ENCODE assay signal across 9 mouse cellular contexts in the genomic region with DNA sequence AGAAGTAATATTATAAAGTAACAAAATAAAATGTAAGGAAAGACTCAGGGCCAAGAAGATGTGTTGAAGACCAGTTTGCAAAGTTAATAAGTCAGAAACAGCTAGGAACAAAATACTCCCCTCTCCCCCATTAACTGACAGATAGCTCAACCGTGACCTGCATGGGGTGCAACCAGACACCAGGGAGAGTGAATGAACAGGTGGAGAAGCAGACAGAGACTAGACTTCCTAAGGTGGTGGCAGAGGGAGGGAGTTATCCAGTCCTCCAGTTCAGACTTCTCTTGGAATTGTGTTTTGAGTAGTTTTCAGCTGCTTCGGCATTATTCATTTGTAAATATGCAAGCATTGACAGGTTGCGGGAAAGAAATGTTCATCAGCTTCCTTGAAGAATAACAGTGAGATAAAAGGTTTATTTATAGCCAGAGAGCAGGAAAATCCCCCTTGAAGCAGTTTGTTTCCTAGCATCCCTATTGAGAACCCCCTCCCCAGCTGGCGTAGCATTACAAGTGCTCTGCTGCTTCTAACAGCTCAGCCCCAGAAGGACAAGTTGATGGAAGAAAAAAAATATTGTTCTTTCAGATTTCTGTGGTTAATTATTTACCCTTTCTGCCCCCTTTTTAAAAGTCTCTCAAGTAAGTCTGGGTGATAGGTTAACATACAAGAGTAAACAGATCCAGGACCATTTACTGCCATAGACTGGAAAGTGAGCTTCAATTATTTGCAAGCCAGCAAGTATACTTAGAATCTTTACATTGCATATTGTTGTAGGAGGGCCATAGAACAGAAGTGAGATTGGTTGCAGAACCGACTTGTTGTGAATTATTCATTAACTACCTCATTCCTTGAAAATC. TPM values are rescaled to one million over a fixed set of nuclear protein-coding genes. Genes with fewer than 3 reads are reported as not detected.
A peak's percentile ranks its signal among the peaks of the same experiment; 100 is the strongest.
DNase-seq lines count a peak whose midpoint lies in the region; ATAC-seq and TF ChIP-seq lines count a peak whose summit lies in the region.
"Had no signal": no experiment of that assay in that cellular context is flagged by ENCODE, and none has a peak within 500 bp of the region (broad histone marks: within the 10 kb centered on the region; RNA-seq: fewer than 3 reads in every experiment).

No protein-coding gene starts in this region.

- no peaks in the 10 kb centered on the region for H3K27me3 ChIP-seq in heart, embryonic 13.5 days (replicated peaks)
- no peaks in the 10 kb centered on the region for H3K27me3 ChIP-seq in forebrain, postnatal 0 days (ENCODE audit: insufficient read depth, low read length)
- no peaks in the 10 kb centered on the region for H3K27me3 ChIP-seq in kidney, embryonic 15.5 days
- no peaks in the 10 kb centered on the region for H3K27me3 ChIP-seq in midbrain, embryonic 16.5 days (ENCODE audit: control insufficient read depth, insufficient read depth, low read depth, low read length)

- no peak for TF ChIP-seq CTCF in forebrain, postnatal 0 days (IDR thresholded peaks at IDR 0.05; ENCODE audit: low read depth)

- no peak overlapping the region for H3K9ac ChIP-seq in heart, embryonic 13.5 days
- H3K9ac ChIP-seq in forebrain, postnatal 0 days = no peak overlapping the region
- H3K9ac ChIP-seq in kidney, embryonic 15.5 days = no peak overlapping the region
- H3K9ac ChIP-seq in midbrain, embryonic 16.5 days (ENCODE audit: low read depth, low read length) = peak overlapping the region; percentile 52

- H3K36me3 ChIP-seq in heart, embryonic 13.5 days = no peaks in the 10 kb centered on the region
- H3K36me3 ChIP-seq in forebrain, postnatal 0 days (ENCODE audit: insufficient read depth) = no peaks in the 10 kb centered on the region
- H3K36me3 ChIP-seq in kidney, embryonic 15.5 days = no peaks in the 10 kb centered on the region
- no peaks in the 10 kb centered on the region for H3K36me3 ChIP-seq in midbrain, embryonic 16.5 days (ENCODE audit: control insufficient read depth, insufficient read depth, low read length)

- no peak overlapping the region for H3K27ac ChIP-seq in heart, embryonic 13.5 days (replicated peaks)
- peak overlapping the region; percentile 41; the same call in 1 of the 2 replicates for H3K27ac ChIP-seq in forebrain, postnatal 0 days (ENCODE audit: low read depth, low read length)
- peak overlapping the region; percentile 92 for H3K27ac ChIP-seq in kidney, embryonic 15.5 days
- peak overlapping the region; percentile 76 for H3K27ac ChIP-seq in midbrain, embryonic 16.5 days (ENCODE audit: low read length)

- ATAC-seq in heart, embryonic 13.5 days (ENCODE audit: extremely low read depth, insufficient number of reproducible peaks, low FRiP score, low TSS enrichment) = no peak
- ATAC-seq in forebrain, postnatal 0 days = peak; percentile 58; the same call in 1 of the 2 replicates
- ATAC-seq in kidney, embryonic 15.5 days (replicated peaks; ENCODE audit: low FRiP score) = peak; percentile 85
- ATAC-seq in midbrain, embryonic 16.5 days = peak; percentile 25; the same call in 1 of the 2 replicates

- no peak for DNase-seq in heart, adult 18-20 months
- peak; percentile 20 for DNase-seq in forebrain, postnatal 0 days
- DNase-seq in layer of hippocampus, adult 9-11 months = no peak
- DNase-seq in gastrocnemius, postnatal 25 days = no peak
- DNase-seq in adipocyte (ENCODE audit: low spot score) = no peak
- DNase-seq: cerebellum, adult 2 months had no signal

- H3K4me2 ChIP-seq in heart, embryonic 13.5 days = 0 out of 2 replicates have a peak overlapping the region, but pooled peaks have one; percentile 9
- no peak overlapping the region for H3K4me2 ChIP-seq in forebrain, postnatal 0 days (ENCODE audit: low read depth)
- peak overlapping the region; percentile 53 for H3K4me2 ChIP-seq in kidney, embryonic 15.5 days
- peak overlapping the region; percentile 44 for H3K4me2 ChIP-seq in midbrain, embryonic 16.5 days (ENCODE audit: low read length)

- H3K4me3 ChIP-seq in heart, embryonic 13.5 days = no peak overlapping the region
- no peak overlapping the region for H3K4me3 ChIP-seq in forebrain, postnatal 0 days (ENCODE audit: low read depth, low read length)
- H3K4me3 ChIP-seq in kidney, embryonic 15.5 days (replicated peaks) = peak overlapping the region; percentile 15; the same call in 1 of the 2 replicates
- H3K4me3 ChIP-seq in midbrain, embryonic 16.5 days (ENCODE audit: low read depth, low read length) = peak overlapping the region; percentile 6; the same call in 1 of the 2 replicates

- peaks cover 23% of the 10 kb centered on the region for H3K4me1 ChIP-seq in heart, embryonic 13.5 days
- peaks cover 13% of the 10 kb centered on the region; the same call in 1 of the 2 replicates for H3K4me1 ChIP-seq in forebrain, postnatal 0 days (ENCODE audit: insufficient read depth)
- peaks cover 34% of the 10 kb centered on the region for H3K4me1 ChIP-seq in kidney, embryonic 15.5 days
- peaks cover 25% of the 10 kb centered on the region for H3K4me1 ChIP-seq in midbrain, embryonic 16.5 days (ENCODE audit: control insufficient read depth, insufficient read depth, low read length)

- H3K9me3 ChIP-seq in heart, embryonic 13.5 days = no peaks in the 10 kb centered on the region
- H3K9me3 ChIP-seq in forebrain, postnatal 0 days (ENCODE audit: low read length) = no peaks in the 10 kb centered on the region
- no peaks in the 10 kb centered on the region for H3K9me3 ChIP-seq in kidney, embryonic 15.5 days (replicated peaks)
- H3K9me3 ChIP-seq in midbrain, embryonic 16.5 days (replicated peaks; ENCODE audit: control insufficient read depth, low read length, poor library complexity, severe bottlenecking) = no peaks in the 10 kb centered on the region

- WGBS in heart, embryonic 13.5 days = 23% methylated on average over 5 of the region's 5 CpGs
- 17% methylated on average over 5 of the region's 5 CpGs for WGBS in forebrain, postnatal 0 days
- 14% methylated on average over 5 of the region's 5 CpGs for WGBS in kidney, embryonic 15.5 days
- 18% methylated on average over 5 of the region's 5 CpGs for WGBS in midbrain, embryonic 16.5 days

RNA-seq across cellular contexts. Expression of gene March8, which starts 47.6 kb away (rescaled TPM):
- 22.6 and 25.0 TPM in 2 replicates for polyA plus RNA-seq in heart, embryonic 13.5 days (2015; fragmentation: Nextera tagmentation; extraction: Ambion mirVana)
- total RNA-seq in heart, adult 18-20 months (2021) = 10 to 100 TPM; 43.5 to 44.2 TPM
- 92.3 and 117 TPM in 2 replicates for total RNA-seq in forebrain, postnatal 0 days (2014; rRNA removed)
- 24.7 and 33.9 TPM in 2 replicates for polyA plus RNA-seq in forebrain, postnatal 0 days (2015; fragmentation: Nextera tagmentation; extraction: Ambion mirVana)
- polyA plus RNA-seq in kidney, embryonic 15.5 days (2015; fragmentation: Nextera tagmentation; extraction: Ambion mirVana) = 37.5 and 40.4 TPM in 2 replicates
- polyA plus RNA-seq in midbrain, embryonic 16.5 days (2015; fragmentation: Nextera tagmentation; extraction: Ambion mirVana) = 66.9 and 67.8 TPM in 2 replicates
- total RNA-seq in gastrocnemius, postnatal 25 days (2021) = 10 to 100 TPM; 24.4 to 27.1 TPM

Comparison
In these comparisons a context has a peak if more than half of its experiments do, and no peak if none do; other contexts are left out.
1. H3K4me3 ChIP-seq: peak in kidney, embryonic 15.5 days (single experiment) and midbrain, embryonic 16.5 days (single experiment); none in heart, embryonic 13.5 days (single experiment) and forebrain, postnatal 0 days (single experiment).